Mouse (Mus musculus) liver, adult 2 months (tissue): ENCODE measurements around the gene Palm2. TPM values are rescaled to one million over a fixed set of nuclear protein-coding genes. Genes with fewer than 3 reads are reported as not detected.

ENCODE experiments used
- DNase-seq: peaks from one replicate; pipeline ENCODE4 v3.0.0-alpha.2; 2011; ENCODE audit warnings: low read depth, low spot score; ENCODE audit errors: extremely low read depth
- H3K27ac ChIP-seq: fragments of 200-500 bp; replicated peaks from 2 replicates; pipeline ENCODE4 v1.5.1; 2012; ENCODE audit warnings: low read depth, mild to moderate bottlenecking, control low read depth, inconsistent platforms, low read length; ENCODE audit not compliant: insufficient read depth
- H3K27me3 ChIP-seq: fragments of 200-500 bp; 2 replicates; pipeline ENCODE4 v1.6.1; 2012; ENCODE audit warnings: mild to moderate bottlenecking, moderate library complexity, low read length, inconsistent platforms; ENCODE audit not compliant: control insufficient read depth, insufficient read depth
- H3K36me3 ChIP-seq: fragments of 200-500 bp; 2 replicates; pipeline ENCODE4 v1.6.1; 2012; ENCODE audit warnings: low read length, inconsistent platforms; ENCODE audit not compliant: control insufficient read depth, insufficient read depth
- H3K4me1 ChIP-seq: fragments of 200-500 bp; 2 replicates; pipeline ENCODE4 v1.6.1; 2011; ENCODE audit warnings: low read length; ENCODE audit not compliant: control insufficient read depth, insufficient read depth
- H3K4me3 ChIP-seq: fragments of 200-500 bp; 2 replicates; pipeline ENCODE4 v1.5.1; 2011; ENCODE audit warnings: low read depth, mild to moderate bottlenecking, control low read depth, low read length, moderate library complexity; ENCODE audit not compliant: insufficient read depth
- H3K79me2 ChIP-seq: fragments of 200-500 bp; 2 replicates; pipeline ENCODE4 v1.6.1; 2012; ENCODE audit warnings: inconsistent platforms, mild to moderate bottlenecking, low read length, moderate library complexity; ENCODE audit not compliant: control insufficient read depth, insufficient read depth
- H3K9ac ChIP-seq: fragments of 200-500 bp; 2 replicates; pipeline ENCODE4 v1.6.1; 2012; ENCODE audit warnings: low read depth, mild to moderate bottlenecking, control low read depth, inconsistent platforms, low read length
- CTCF ChIP-seq: fragments of 200-500 bp; IDR thresholded peaks from 2 replicates; pipeline ENCODE4 v1.5.1; 2011; ENCODE audit warnings: low read depth, low read length, control low read depth
- POLR2A ChIP-seq: fragments of 200-500 bp; IDR thresholded peaks from 2 replicates; pipeline ENCODE4 v1.6.1; 2011; ENCODE audit warnings: low read length, control low read depth; ENCODE audit not compliant: insufficient read depth; ENCODE audit errors: extremely low read depth
- WGBS: fragments of 180-500 bp; shearing (Covaris S2); methylation state at CpG from one replicate; pipeline ENCODE4 v1.1.7; 2018; 5-methylcytosine and 5-hydroxymethylcytosine counted together
- polyA plus RNA-seq: library from polyadenylated mRNA; depleted of rRNA; stranded (reverse); fragments of >200 nt; gene quantifications from 2 replicates; pipeline ENCODE4 v1.2.3, GENCODE M21; 2012
- total RNA-seq: library from RNA; depleted of rRNA; stranded (reverse); fragments of >200 nt; gene quantifications from 2 replicates; pipeline ENCODE4 v1.2.3, GENCODE M21; 2014

Gene Palm2
- total and polyA plus RNA-seq, 2 experiments: 1.0 TPM; not detected in 1

- Histone ChIP-seq H3K36me3 (no peaks in the 10 kb centered on the region), H3K4me1 (no peaks in the 10 kb centered on the region), H3K9ac (no peak overlapping the region), H3K27me3 (no peaks in the 10 kb centered on the region), H3K4me3 (no peak overlapping the region), H3K27ac (no peak overlapping the region), H3K79me2 (no peaks in the 10 kb centered on the region)
- no peak for DNase-seq
- TF ChIP-seq POLR2A (no peak), CTCF (no peak)
- WGBS: 81% methylated on average over 1 of the region's 1 CpGs
Observed at GRCm38 (mm10) chr4:57588356-57588755, 154.3 kb downstream of the Palm2 start.

GRCm38 (mm10) chr4:57592751-57593150 lies 158.7 kb downstream of the Palm2 start:
- Histone ChIP-seq H3K27ac (no peak overlapping the region), H3K36me3 (no peaks in the 10 kb centered on the region), H3K79me2 (no peaks in the 10 kb centered on the region), H3K27me3 (no peaks in the 10 kb centered on the region), H3K4me1 (no peaks in the 10 kb centered on the region), H3K9ac (no peak overlapping the region), H3K4me3 (no peak overlapping the region)
- WGBS: 78% methylated on average over 4 of the region's 4 CpGs
- no peak for DNase-seq
- TF ChIP-seq POLR2A: no peak
- TF ChIP-seq CTCF: no peak

- H3K4me1 ChIP-seq: no peaks in the 10 kb centered on the region
- H3K4me3 ChIP-seq: no peak overlapping the region
- H3K27me3 ChIP-seq: no peaks in the 10 kb centered on the region
- no peak overlapping the region for H3K27ac ChIP-seq
- TF ChIP-seq POLR2A (no peak), CTCF (no peak)
- no peaks in the 10 kb centered on the region for H3K79me2 ChIP-seq
- H3K9ac ChIP-seq: no peak overlapping the region
- DNase-seq: no peak
- WGBS: 87% methylated on average over 6 of the region's 6 CpGs
- H3K36me3 ChIP-seq: no peaks in the 10 kb centered on the region
Observed at GRCm38 (mm10) chr4:57599946-57600345, 165.9 kb downstream of the Palm2 start.

- no peak for DNase-seq
- TF ChIP-seq CTCF (no peak), POLR2A (no peak)
- no peak overlapping the region for H3K4me3 ChIP-seq
Observed at GRCm38 (mm10) chr4:57600685-57601457, 166.8 kb downstream of the Palm2 start.

GRCm38 (mm10) chr4:57601458-57601835 lies 167.4 kb downstream of the Palm2 start:
- TF ChIP-seq CTCF (no peak), POLR2A (no peak)
- Histone ChIP-seq H3K4me3 (no peak overlapping the region), H3K4me1 (no peaks in the 10 kb centered on the region), H3K27me3 (no peaks in the 10 kb centered on the region), H3K36me3 (no peaks in the 10 kb centered on the region), H3K79me2 (no peaks in the 10 kb centered on the region), H3K9ac (no peak overlapping the region), H3K27ac (no peak overlapping the region)
- no peak for DNase-seq
- WGBS: 78% methylated on average over 9 of the region's 9 CpGs

More at GRCm38 (mm10) chr4:57600685-57601457, 166.8 kb downstream of the Palm2 start:
- no peak overlapping the region for H3K9ac ChIP-seq
- H3K4me1 ChIP-seq: no peaks in the 10 kb centered on the region
- H3K27me3 ChIP-seq: no peaks in the 10 kb centered on the region
- H3K27ac ChIP-seq: no peak overlapping the region
- no peaks in the 10 kb centered on the region for H3K79me2 ChIP-seq
- 90% methylated on average over 11 of the region's 11 CpGs for WGBS
- no peaks in the 10 kb centered on the region for H3K36me3 ChIP-seq
